Mouse (Mus musculus): Measurements from ENCODE around the gene Msh5. TPM values are rescaled to one million over a fixed set of nuclear protein-coding genes. Genes with fewer than 3 reads are reported as not detected.
"Not testable (repeated sequence)": the region's sequence is repeated elsewhere in the genome, so short reads cannot be mapped to it uniquely, and the experiment has no call there.

Msh5 gene
- polyA plus RNA-seq, 1 experiment from 2014 or later: 0.50 TPM

GRCm38 (mm10) chr17:35047688-35048087 lies 1.1 kb upstream of the Msh5 start:
- 0% methylated on average over 1 of the region's 1 CpGs for WGBS (ENCODE audit: missing documents)
- H3K4me3 ChIP-seq (ENCODE audit: inconsistent target): no peak overlapping the region
- peaks cover 5% of the 10 kb centered on the region; the same call in 1 of the 2 replicates for H3K36me3 ChIP-seq (ENCODE audit: inconsistent target)
- H3K79me2 ChIP-seq (ENCODE audit: inconsistent target): peaks cover 29% of the 10 kb centered on the region
- H3K27ac ChIP-seq: peak overlapping the region; percentile 98

- 3% methylated on average over 43 of the region's 48 CpGs for WGBS (ENCODE audit: missing documents)
- Histone ChIP-seq H3K36me3 (ENCODE audit: inconsistent target) (no peaks in the 10 kb centered on the region), H3K27ac (peak overlapping the region; percentile 96), H3K4me3 (ENCODE audit: inconsistent target) (peak overlapping the region; percentile 56), H3K79me2 (ENCODE audit: inconsistent target) (peaks cover 13% of the 10 kb centered on the region; the same call in 1 of the 2 replicates)
Observed at GRCm38 (mm10) chr17:35045807-35046680, 501 bp downstream of the Msh5 start.

GRCm38 (mm10) chr17:35044904-35045806 lies 1.4 kb downstream of the Msh5 start:
- Histone ChIP-seq H3K36me3 (ENCODE audit: inconsistent target) (no peaks in the 10 kb centered on the region), H3K27ac (peak overlapping the region; percentile 96), H3K4me3 (ENCODE audit: inconsistent target) (peak overlapping the region; percentile 56), H3K79me2 (ENCODE audit: inconsistent target) (peaks cover 4% of the 10 kb centered on the region; the same call in 1 of the 2 replicates)
- WGBS (ENCODE audit: missing documents): 49% methylated on average over 7 of the region's 7 CpGs

- no peak overlapping the region for H3K4me3 ChIP-seq (ENCODE audit: inconsistent target)
- H3K79me2 ChIP-seq (ENCODE audit: inconsistent target): no peaks in the 10 kb centered on the region
- no peaks in the 10 kb centered on the region for H3K36me3 ChIP-seq (ENCODE audit: inconsistent target)
- 96% methylated on average over 4 of the region's 4 CpGs for WGBS (ENCODE audit: missing documents)
- peak overlapping the region; percentile 96 for H3K27ac ChIP-seq
Observed at GRCm38 (mm10) chr17:35043794-35044193, 2.8 kb downstream of the Msh5 start.

DNA sequence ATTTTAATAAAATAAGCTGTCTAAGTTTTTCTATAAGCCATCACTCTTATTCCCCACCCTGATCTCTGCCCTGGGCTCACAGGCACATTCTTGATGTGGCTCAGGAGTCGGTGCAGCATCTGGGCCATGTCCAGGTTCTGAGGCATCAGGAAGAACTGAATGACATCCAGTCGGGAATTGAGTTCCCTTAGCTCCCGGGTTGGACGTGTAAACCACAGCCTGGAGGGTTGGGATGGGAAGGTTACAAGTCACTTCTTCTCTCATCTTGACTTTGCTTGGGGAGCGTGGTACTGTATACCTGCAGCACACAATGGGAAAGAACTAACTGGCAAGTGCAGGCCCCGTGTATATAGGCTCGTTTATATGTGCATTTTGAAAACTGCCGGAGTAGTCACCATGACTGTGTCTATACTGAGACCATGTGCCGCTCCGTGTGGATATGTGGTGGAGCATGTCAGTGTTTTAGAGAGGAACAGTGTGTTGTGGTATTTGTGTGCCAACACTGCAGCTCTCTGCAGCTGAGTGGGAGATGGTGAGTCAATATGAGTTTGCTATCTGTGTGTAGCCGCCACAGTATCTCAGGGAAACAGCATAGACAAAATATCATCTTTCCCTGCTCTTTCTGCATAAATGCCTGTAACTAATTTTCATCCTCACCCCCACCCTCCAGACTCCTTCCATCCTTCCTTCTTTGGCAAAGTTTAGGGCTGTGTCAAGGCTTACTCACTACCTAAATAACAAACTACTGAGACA lies 7.2 kb downstream of the Msh5 start:
- Histone ChIP-seq H3K4me3 (ENCODE audit: inconsistent target) (no peak overlapping the region), H3K27ac (no peak overlapping the region), H3K36me3 (ENCODE audit: inconsistent target) (no peaks in the 10 kb centered on the region), H3K79me2 (ENCODE audit: inconsistent target) (no peaks in the 10 kb centered on the region)
- 95% methylated on average over 11 of the region's 11 CpGs for WGBS (ENCODE audit: missing documents)

GRCm38 (mm10) chr17:35034896-35035295 lies 11.6 kb downstream of the Msh5 start:
- no peaks in the 10 kb centered on the region for H3K79me2 ChIP-seq (ENCODE audit: inconsistent target)
- H3K4me3 ChIP-seq (ENCODE audit: inconsistent target): no peak overlapping the region
- no peaks in the 10 kb centered on the region for H3K36me3 ChIP-seq (ENCODE audit: inconsistent target)
- no peak overlapping the region for H3K27ac ChIP-seq
- 72% methylated on average over 6 of the region's 6 CpGs for WGBS (ENCODE audit: missing documents)

DNA sequence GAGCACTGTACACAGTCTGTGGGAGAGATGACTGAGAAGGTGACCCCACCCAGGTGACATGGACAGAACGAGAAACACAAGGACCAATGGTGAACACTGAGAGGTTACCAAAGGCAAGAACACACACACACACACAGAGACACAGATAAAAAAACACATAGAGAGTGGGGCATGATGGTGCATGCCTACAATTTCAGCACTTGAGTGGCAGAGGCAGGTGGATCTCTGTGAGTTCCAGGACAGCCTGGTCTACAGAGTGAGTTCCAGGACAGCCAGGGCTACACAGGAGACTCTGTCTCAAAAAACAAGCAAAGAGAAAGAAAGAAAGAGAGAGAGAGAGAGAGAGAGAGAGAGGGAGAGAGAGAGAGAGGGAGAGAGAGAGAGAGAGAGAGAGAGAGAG lies 12.8 kb downstream of the Msh5 start:
- WGBS (ENCODE audit: missing documents): 89% methylated on average over 1 of the region's 1 CpGs
- H3K4me3 ChIP-seq (ENCODE audit: inconsistent target); H3K79me2 ChIP-seq (ENCODE audit: inconsistent target); H3K36me3 ChIP-seq (ENCODE audit: inconsistent target); H3K27ac ChIP-seq: not testable (repeated sequence)

GRCm38 (mm10) chr17:35032323-35032870 lies 14.1 kb downstream of the Msh5 start:
- Histone ChIP-seq H3K79me2 (ENCODE audit: inconsistent target) (no peaks in the 10 kb centered on the region), H3K27ac (no peak overlapping the region), H3K36me3 (ENCODE audit: inconsistent target) (no peaks in the 10 kb centered on the region), H3K4me3 (ENCODE audit: inconsistent target) (no peak overlapping the region)
- WGBS (ENCODE audit: missing documents): 76% methylated on average over 8 of the region's 8 CpGs

DNA sequence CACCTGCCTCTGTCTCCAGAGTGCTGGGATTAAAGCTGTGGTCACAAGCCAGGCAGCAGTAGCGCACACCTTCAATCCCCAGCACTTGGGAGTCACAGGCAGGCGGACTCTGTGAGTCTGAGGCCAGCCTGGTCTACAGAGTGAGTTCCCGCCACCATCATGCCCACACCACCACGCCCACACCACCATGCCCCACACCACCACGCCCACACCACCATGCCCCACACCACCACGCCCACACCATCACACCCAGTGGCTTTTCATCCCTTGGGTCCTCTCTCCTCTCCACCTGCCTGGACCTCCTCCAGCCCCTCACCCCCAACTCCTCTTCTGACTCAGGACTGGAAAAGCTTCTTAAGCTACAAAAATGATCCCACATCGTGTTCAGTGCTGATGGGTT lies 14.7 kb downstream of the Msh5 start:
- no peak overlapping the region for H3K27ac ChIP-seq
- no peaks in the 10 kb centered on the region for H3K79me2 ChIP-seq (ENCODE audit: inconsistent target)
- 87% methylated on average over 7 of the region's 7 CpGs for WGBS (ENCODE audit: missing documents)
- no peak overlapping the region for H3K4me3 ChIP-seq (ENCODE audit: inconsistent target)
- H3K36me3 ChIP-seq (ENCODE audit: inconsistent target): no peaks in the 10 kb centered on the region

- H3K4me3 ChIP-seq (ENCODE audit: inconsistent target): no peak overlapping the region
- H3K27ac ChIP-seq: no peak overlapping the region
- no peaks in the 10 kb centered on the region for H3K79me2 ChIP-seq (ENCODE audit: inconsistent target)
- WGBS (ENCODE audit: missing documents): 95% methylated on average over 11 of the region's 11 CpGs
- H3K36me3 ChIP-seq (ENCODE audit: inconsistent target): no peaks in the 10 kb centered on the region
Observed at GRCm38 (mm10) chr17:35031272-35031671, 15.3 kb downstream of the Msh5 start.

DNA sequence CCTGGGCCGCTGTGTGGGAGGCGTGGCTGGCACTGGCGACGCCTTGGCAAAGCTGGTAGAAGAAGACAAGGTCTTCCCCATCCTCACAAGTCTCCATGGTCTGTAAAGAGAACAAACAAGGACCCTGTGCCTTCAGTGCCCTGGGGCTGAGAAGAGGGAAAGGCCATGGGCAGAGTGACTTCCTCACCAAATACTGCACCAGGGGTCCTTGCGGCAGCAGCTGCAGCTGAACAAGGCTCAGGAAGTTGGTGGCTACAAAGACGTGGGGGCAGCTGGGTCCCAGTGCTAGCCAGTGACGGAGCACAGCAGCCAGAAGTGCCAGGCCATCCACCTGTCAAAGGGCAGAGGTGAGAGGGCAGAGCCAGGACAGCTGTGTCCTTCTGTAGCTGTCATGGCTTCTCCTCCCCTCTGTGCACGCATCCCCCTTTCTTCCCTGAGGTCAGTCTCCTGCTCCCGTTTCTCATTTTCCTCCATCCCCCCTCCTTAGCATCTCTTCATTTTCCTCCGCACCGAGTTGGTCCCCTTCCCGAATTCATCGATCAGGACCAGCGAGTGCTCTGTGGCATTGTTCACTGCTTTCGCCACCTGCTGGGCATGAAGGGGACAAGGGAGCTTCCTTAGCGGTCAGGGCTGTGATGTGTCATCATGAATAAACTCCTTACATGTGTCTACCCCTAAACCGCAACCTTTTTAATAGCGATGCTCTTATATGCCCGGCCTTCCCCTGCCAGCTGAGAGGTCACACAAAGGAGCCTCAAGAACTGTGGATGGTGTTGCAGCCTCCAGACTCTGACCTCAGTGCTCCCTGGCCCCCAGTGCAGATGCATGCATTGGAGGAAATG lies 16.6 kb downstream of the Msh5 start:
- WGBS (ENCODE audit: missing documents): 29% methylated on average over 19 of the region's 19 CpGs
- H3K79me2 ChIP-seq (ENCODE audit: inconsistent target): no peaks in the 10 kb centered on the region

GRCm38 (mm10) chr17:35028315-35028714 lies 18.2 kb downstream of the Msh5 start:
- 61% methylated on average over 2 of the region's 2 CpGs for WGBS (ENCODE audit: missing documents)
- no peaks in the 10 kb centered on the region for H3K36me3 ChIP-seq (ENCODE audit: inconsistent target)
- no peaks in the 10 kb centered on the region for H3K79me2 ChIP-seq (ENCODE audit: inconsistent target)
- no peak overlapping the region for H3K27ac ChIP-seq
- no peak overlapping the region for H3K4me3 ChIP-seq (ENCODE audit: inconsistent target)

More for the DNA sequence above, 16.6 kb downstream of the Msh5 start:
- Histone ChIP-seq H3K36me3 (ENCODE audit: inconsistent target) (no peaks in the 10 kb centered on the region), H3K4me3 (ENCODE audit: inconsistent target) (no peak overlapping the region), H3K27ac (no peak overlapping the region)

GRCm38 (mm10) chr17:35027277-35028068 lies 19.1 kb downstream of the Msh5 start, which contains the start of gene Sapcd1:
Gene Sapcd1, minus strand, starts transcription at chr17:35028016.
- Histone ChIP-seq H3K27ac (no peak within 1 kb of the TSS), H3K4me3 (ENCODE audit: inconsistent target) (no peak within 1 kb of the TSS), H3K79me2 (ENCODE audit: inconsistent target) (no peaks in the 10 kb centered on the region), H3K36me3 (ENCODE audit: inconsistent target) (no peaks in the 10 kb centered on the region)
- WGBS (ENCODE audit: missing documents): 66% methylated on average over 13 of the region's 13 CpGs
